Mouse (Mus musculus) thymus, postnatal 36 days (tissue): ENCODE measurements around the gene Gm2888.
"Not testable (repeated sequence)": the region's sequence is repeated elsewhere in the genome, so short reads cannot be mapped to it uniquely, and the experiment has no call there.

ENCODE experiments used
- DNase-seq, 2 experiments: peaks; one replicate each; pipeline ENCODE4 v3.0.0; 2022; ENCODE audit warnings: mixed read lengths in 2 of 2

Gm2888 gene

GRCm38 (mm10) chr14:3029702-3030101 is at the start of gene Gm2888:
TSS of gene Gm2888 (plus strand) at chr14:3030002.
- not testable (repeated sequence) for DNase-seq

GRCm38 (mm10) chr14:3048727-3049512 is 19.1 kb downstream of the Gm2888 start, which contains the start of gene Gm2897:
TSS of gene Gm2897 (plus strand) at chr14:3049285.
- DNase-seq = not testable (repeated sequence)

GRCm38 (mm10) chr14:3049513-3049800 is 19.7 kb downstream of the Gm2888 start:
- not testable (repeated sequence) for DNase-seq

- not testable (repeated sequence) for DNase-seq
These were observed 20.3 kb downstream of the Gm2888 start for GRCm38 (mm10) chr14:3050087-3050486.
